Mouse (Mus musculus) bone marrow macrophage, adult 2 months (primary cell): ENCODE data around the gene Rasa4.

Experiments used
- CTCF ChIP-seq: IDR thresholded peaks from 2 replicates; pipeline ENCODE4 v1.5.1; 2012; ENCODE audit warnings: low read depth, mild to moderate bottlenecking, low read length, moderate library complexity
- POLR2A ChIP-seq: IDR thresholded peaks from 2 replicates; pipeline ENCODE4 v1.6.1; 2012; ENCODE audit warnings: mild to moderate bottlenecking, low read depth, low read length, borderline replicate concordance

DNA sequence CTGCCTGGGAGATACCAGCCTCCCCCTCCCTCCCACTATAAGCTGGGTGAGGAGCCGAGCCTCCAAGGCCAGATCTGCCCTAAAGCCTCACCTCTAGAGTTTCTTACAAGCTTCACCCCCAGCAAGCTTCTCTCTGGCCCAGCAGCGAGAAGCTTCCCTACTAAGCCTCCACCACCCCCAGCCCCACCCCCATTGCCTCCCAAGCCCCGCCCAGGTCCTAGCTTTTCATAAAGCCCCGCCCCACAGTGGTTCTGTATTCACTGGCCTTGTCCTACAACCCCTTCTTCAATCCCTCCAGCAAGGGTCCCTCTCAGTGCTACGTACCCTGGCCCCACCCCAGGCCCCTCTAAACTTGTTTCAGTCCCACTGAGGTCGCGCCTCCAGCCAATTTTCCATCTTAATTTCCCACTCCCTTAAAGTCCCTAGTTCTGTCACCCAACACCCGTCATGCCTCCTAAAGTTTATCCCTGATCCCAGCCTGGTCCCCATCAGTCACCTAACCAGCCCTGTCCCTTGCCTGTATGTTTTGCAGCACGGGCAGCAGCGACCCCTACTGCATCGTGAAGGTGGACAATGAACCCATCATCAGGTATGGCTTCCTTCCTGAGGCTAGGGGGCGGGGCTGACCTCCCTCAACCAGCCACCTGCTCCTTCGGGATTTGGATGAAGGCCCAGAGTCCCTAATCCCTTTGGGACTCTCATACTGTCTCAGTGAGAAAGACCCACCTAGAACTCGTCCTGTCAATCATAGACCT is 5.3 kb downstream of the Rasa4 start:
- no peak for TF ChIP-seq CTCF
- TF ChIP-seq POLR2A: no peak
